Mouse (Mus musculus) liver, embryonic 16.5 days (tissue): ENCODE data around the gene Speer4b. TPM values are rescaled to one million over a fixed set of nuclear protein-coding genes. Genes with fewer than 3 reads are reported as not detected.
"Not testable (repeated sequence)": the region's sequence is repeated elsewhere in the genome, so short reads cannot be mapped to it uniquely, and the experiment has no call there.

ENCODE experiments used
- ATAC-seq: fragments of 200-750 bp; cut with Nextera tagmentation; 2 replicates; pipeline ENCODE4 v1.8.0; 2017; ENCODE audit warnings: low read depth, mild to moderate bottlenecking, moderate number of reproducible peaks, moderate library complexity
- H3K27ac ChIP-seq: fragments of 300-500 bp; sonication (generic); 2 replicates; pipeline ENCODE4 v1.5.1; 2014; ENCODE audit warnings: mild to moderate bottlenecking, low read length
- H3K27me3 ChIP-seq: fragments of 300-500 bp; sonication (generic); 2 replicates; pipeline ENCODE4 v1.6.1; 2014; ENCODE audit warnings: low read depth, low read length, mixed read lengths; ENCODE audit not compliant: control insufficient read depth, insufficient read depth
- H3K36me3 ChIP-seq: fragments of 300-500 bp; sonication (generic); 2 replicates; pipeline ENCODE4 v1.6.1; 2014; ENCODE audit warnings: mild to moderate bottlenecking; ENCODE audit not compliant: control insufficient read depth, insufficient read depth
- H3K4me1 ChIP-seq: fragments of 300-500 bp; sonication (generic); 2 replicates; pipeline ENCODE4 v1.6.1; 2014; ENCODE audit warnings: low read depth, low read length, mixed read lengths; ENCODE audit not compliant: control insufficient read depth
- H3K4me2 ChIP-seq: fragments of 300-500 bp; sonication (generic); 2 replicates; pipeline ENCODE4 v1.6.1; 2014; ENCODE audit warnings: low read depth, low read length, mixed read lengths
- H3K4me3 ChIP-seq: fragments of 300-500 bp; sonication (generic); 2 replicates; pipeline ENCODE4 v1.5.1; 2014; ENCODE audit warnings: low read depth, mild to moderate bottlenecking, low read length
- H3K9ac ChIP-seq: fragments of 300-500 bp; sonication (generic); 2 replicates; pipeline ENCODE4 v1.6.1; 2014; ENCODE audit warnings: low read depth, low read length
- H3K9me3 ChIP-seq: fragments of 300-500 bp; sonication (generic); replicated peaks from 2 replicates; pipeline ENCODE4 v1.6.1; 2016; ENCODE audit warnings: low read length; ENCODE audit not compliant: control insufficient read depth
- WGBS: fragments of 180-500 bp; shearing (Covaris S2); extraction: QIAGEN DNeasy Blood & Tissue Kit; methylation state at CpG from one replicate; pipeline ENCODE4 v1.1.7; 2014; ENCODE audit not compliant: insufficient replicate concordance; 5-methylcytosine and 5-hydroxymethylcytosine counted together
- polyA plus RNA-seq: library from polyadenylated mRNA; unstranded; fragments of >200 nt; fragmentation: Nextera tagmentation; extraction: Ambion mirVana; gene quantifications from 2 replicates; pipeline ENCODE4 v1.2.1, GENCODE M21; 2015

Speer4b gene
- polyA plus RNA-seq, result not detected in 2 replicates

DNA sequence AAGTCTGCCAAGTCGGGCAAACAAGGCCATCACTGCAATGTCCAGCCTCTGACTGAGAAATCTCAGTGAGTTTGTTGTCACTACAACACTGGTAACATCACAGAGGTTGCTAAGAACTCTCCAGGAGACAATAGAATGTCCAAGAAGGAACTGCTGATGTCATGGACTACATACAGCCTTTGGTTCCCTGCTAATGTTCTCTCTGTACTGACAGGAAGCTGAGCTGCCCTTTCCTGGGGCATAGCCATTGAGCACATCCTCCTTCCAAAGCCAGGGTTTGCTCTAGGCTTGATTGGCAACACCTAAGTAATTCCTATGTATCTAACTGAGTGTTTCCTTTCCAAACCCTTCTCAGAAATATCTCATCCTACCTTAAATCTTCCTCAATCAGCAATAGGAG, at the start of gene Speer4b:
Speer4b (minus strand) TSS at position 101 of the 400 bp plus-strand sequence.
- H3K4me1 ChIP-seq, H3K4me2 ChIP-seq, H3K9me3 ChIP-seq, ATAC-seq, H3K27ac ChIP-seq, H3K27me3 ChIP-seq, H3K36me3 ChIP-seq, H3K9ac ChIP-seq, H3K4me3 ChIP-seq: not testable (repeated sequence)
- 6% methylated on average over 1 of the region's 1 CpGs for WGBS

DNA sequence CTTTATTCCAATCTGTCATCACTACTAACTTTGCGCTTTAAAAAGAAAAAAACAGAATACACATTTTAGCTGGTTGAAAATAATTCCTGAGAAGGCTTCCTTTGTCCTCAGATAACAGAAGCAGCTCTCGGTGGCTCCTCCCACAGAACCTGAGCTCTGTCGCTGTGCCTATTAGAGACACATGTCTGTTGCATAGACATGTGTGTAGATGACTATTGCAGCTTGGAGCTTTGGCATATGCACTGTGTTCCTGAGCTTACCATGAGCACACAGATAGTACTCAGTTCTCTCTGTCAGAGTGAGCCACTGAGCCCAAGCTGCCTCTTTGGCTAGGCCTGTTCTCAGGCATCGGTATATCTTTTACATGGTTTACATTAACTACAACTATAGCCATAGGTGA, 48.1 kb upstream of the Speer4b start:
- ATAC-seq, result no peak
- Histone ChIP-seq H3K4me1 (no peaks in the 10 kb centered on the region), H3K36me3 (no peaks in the 10 kb centered on the region), H3K4me2 (no peak overlapping the region), H3K9me3 (no peaks in the 10 kb centered on the region), H3K27ac (no peak overlapping the region), H3K9ac (no peak overlapping the region), H3K4me3 (no peak overlapping the region), H3K27me3 (no peaks in the 10 kb centered on the region)
- 68% methylated on average over 4 of the region's 4 CpGs for WGBS

DNA sequence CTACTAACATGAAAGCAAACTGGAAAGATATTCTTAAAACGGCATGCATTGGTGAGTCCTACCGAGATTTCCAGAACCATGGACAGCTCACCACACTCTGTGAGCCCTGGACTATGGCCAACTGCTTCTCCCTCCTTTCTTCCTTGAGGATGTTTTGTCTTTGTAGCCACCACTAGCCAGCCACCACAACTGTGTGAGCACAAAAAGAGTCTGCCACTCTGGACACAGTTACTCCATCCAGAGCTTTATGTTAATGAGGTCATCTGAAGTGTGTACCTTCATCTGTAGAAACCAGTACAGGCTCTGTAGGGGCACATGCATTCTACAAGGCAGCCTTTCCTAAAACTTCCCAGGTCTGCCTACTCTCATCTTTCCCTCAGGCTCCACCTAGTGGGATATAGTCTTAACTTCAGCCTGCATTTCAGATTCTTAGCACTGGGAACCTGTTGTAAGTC, 43.6 kb upstream of the Speer4b start:
- H3K4me2 ChIP-seq, result no peak overlapping the region
- no peaks in the 10 kb centered on the region for H3K36me3 ChIP-seq
- H3K9me3 ChIP-seq, result no peaks in the 10 kb centered on the region
- H3K4me1 ChIP-seq, result no peaks in the 10 kb centered on the region
- H3K27me3 ChIP-seq, result no peaks in the 10 kb centered on the region
- no peak overlapping the region for H3K27ac ChIP-seq
- H3K4me3 ChIP-seq, result no peak overlapping the region
- 12% methylated on average over 2 of the region's 2 CpGs for WGBS
- no peak overlapping the region for H3K9ac ChIP-seq
- ATAC-seq, result no peak

DNA sequence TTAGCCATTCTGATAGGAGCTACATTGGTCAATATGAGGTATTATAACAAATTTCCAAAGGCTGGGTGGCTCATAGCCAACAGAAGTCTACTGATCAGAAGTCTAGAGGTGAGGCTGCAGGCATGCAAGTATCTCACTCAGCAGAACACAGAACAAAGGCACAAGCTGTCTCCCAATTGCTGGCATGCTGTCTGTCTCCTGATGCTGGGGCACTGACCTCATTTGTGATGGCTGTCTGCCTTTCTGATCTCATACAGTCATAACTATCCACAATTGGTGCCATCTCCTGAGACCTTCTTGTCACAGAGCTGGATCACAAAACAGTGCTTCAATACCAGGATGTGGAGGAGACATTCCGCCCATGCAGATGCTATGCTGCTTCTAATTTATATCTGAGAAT, 25.7 kb upstream of the Speer4b start:
- 49% methylated on average over 1 of the region's 1 CpGs for WGBS
- no peak overlapping the region for H3K27ac ChIP-seq
- H3K4me3 ChIP-seq, result no peak overlapping the region
- H3K9ac ChIP-seq, result no peak overlapping the region
- no peaks in the 10 kb centered on the region for H3K27me3 ChIP-seq
- no peaks in the 10 kb centered on the region for H3K4me1 ChIP-seq
- no peaks in the 10 kb centered on the region for H3K36me3 ChIP-seq
- ATAC-seq, result no peak
- H3K9me3 ChIP-seq, result no peaks in the 10 kb centered on the region; the same call in 1 of the 2 replicates
- no peak overlapping the region for H3K4me2 ChIP-seq

DNA sequence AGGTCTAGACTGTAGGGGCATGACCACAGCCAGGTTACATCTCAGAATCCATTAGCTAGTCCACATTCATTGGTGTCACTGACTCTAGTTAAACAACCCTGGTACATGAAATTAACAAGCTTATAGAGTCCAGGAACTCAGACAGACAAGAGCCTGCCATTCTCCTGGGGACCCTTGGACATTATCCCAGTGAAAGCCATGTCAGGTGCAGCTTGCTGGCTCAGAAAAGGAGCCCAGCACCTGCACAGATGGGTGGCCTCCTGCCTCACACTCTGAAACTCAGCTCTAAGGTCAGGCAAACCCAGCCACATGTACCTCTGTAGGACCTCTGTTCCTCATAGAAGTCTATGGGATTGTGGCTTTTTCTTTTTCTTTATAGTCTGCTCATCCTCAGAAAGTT, 17.5 kb upstream of the Speer4b start:
- no peak overlapping the region for H3K9ac ChIP-seq
- H3K27ac ChIP-seq, result no peak overlapping the region
- H3K4me2 ChIP-seq, result no peak overlapping the region
- H3K27me3 ChIP-seq, result no peaks in the 10 kb centered on the region
- H3K4me3 ChIP-seq, result no peak overlapping the region
- no peaks in the 10 kb centered on the region for H3K36me3 ChIP-seq
- ATAC-seq, result no peak
- H3K9me3 ChIP-seq, result no peaks in the 10 kb centered on the region
- no peaks in the 10 kb centered on the region for H3K4me1 ChIP-seq

DNA sequence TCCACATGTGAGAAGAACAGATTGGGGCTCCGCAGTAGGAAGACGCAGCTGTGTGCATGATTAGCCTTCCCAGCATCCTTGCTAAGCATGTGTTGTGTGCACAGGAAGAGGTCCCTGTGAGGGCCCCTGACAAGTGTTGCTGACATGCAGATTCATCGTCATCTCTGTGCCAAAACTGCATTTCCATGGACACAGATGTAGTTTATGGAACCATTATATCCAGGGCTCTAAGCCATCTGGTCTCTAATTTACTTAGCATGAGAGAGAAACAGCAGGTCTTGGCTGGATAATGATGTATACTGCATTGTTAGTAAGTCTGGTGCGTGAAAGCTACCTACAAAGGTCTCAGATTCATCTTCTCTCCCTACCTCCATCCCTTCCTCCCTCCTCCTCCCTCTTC, 10.3 kb downstream of the Speer4b start:
- no peak overlapping the region for H3K27ac ChIP-seq
- H3K27me3 ChIP-seq, result no peaks in the 10 kb centered on the region
- no peak overlapping the region for H3K9ac ChIP-seq
- no peaks in the 10 kb centered on the region for H3K36me3 ChIP-seq
- WGBS, result 64% methylated on average over 4 of the region's 4 CpGs
- no peak overlapping the region for H3K4me2 ChIP-seq
- ATAC-seq, result no peak
- no peak overlapping the region for H3K4me3 ChIP-seq
- no peaks in the 10 kb centered on the region for H3K9me3 ChIP-seq
- H3K4me1 ChIP-seq, result no peaks in the 10 kb centered on the region

DNA sequence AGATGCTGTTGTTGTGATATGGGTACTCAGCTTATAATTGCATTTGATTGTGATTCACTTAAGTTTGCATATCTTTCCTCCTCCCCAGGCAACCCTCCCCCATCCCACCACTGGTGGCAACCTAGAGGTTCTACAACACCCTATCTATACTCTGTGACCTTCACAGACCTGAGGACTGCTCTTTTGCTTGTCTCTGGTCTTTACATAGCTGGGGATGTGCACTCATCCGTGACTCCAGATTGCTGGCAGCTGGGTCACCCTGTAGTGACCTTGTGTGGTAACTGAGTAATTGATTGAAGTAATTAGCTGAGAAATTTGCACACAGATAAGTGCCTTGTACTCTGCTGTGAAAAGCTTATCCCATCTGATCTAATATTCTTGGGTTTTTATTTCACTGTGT, 15.1 kb downstream of the Speer4b start:
- Histone ChIP-seq H3K9me3 (no peaks in the 10 kb centered on the region), H3K27me3 (no peaks in the 10 kb centered on the region), H3K4me3 (no peak overlapping the region), H3K36me3 (no peaks in the 10 kb centered on the region), H3K27ac (no peak overlapping the region), H3K4me2 (no peak overlapping the region), H3K4me1 (no peaks in the 10 kb centered on the region), H3K9ac (no peak overlapping the region)
- 22% methylated on average over 1 of the region's 1 CpGs for WGBS
- no peak for ATAC-seq

DNA sequence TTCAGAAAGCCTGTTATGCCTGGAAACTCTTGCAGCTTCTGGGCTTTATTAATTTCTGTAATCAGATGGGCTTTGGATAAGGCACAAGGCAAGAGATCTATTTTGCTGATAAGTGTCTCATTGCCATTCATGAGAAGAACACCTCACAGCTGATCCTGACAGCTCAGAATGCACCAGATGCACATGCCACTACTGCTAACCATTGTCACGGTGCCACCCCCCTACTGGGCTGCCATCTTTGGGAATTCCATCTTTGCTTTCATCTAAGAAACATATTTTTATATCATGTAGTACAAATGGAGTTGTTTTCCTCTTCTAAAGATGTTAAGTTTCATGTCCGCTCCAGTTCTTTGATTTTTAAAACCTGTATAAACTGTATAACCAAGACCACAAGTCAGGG, 19.5 kb downstream of the Speer4b start:
- no peak overlapping the region for H3K4me2 ChIP-seq
- no peak overlapping the region for H3K4me3 ChIP-seq
- H3K36me3 ChIP-seq, result no peaks in the 10 kb centered on the region
- no peaks in the 10 kb centered on the region for H3K4me1 ChIP-seq
- no peak for ATAC-seq
- H3K27ac ChIP-seq, result no peak overlapping the region
- WGBS, result 61% methylated on average over 2 of the region's 2 CpGs
- no peaks in the 10 kb centered on the region for H3K9me3 ChIP-seq
- H3K9ac ChIP-seq, result no peak overlapping the region
- H3K27me3 ChIP-seq, result no peaks in the 10 kb centered on the region

DNA sequence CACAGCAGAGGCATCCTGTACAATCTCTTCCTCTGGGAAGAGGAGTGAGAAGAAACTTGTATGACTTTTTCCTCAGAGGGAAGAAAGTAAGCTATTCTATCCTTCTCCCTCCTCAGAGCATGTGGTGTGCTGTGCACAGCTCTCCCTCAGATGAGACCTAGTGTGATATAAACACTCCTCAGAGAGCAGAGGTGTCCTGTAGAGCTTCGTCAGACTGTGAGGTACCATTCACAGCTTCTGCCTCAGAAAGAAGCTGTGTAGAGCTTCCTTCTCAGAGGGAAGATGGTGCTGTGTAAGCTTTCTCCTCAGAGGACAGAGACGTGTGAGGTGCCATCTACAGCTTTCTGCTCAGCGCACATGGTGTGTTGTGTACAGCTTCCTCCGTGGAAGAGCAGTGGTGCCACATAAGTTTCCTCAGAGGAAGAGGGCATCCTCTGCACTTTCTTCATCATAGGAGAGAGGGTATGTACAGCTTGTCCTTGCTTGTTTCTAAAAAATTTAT, 26.2 kb downstream of the Speer4b start:
- no peak overlapping the region for H3K9ac ChIP-seq
- H3K9me3 ChIP-seq, result no peaks in the 10 kb centered on the region
- no peaks in the 10 kb centered on the region for H3K27me3 ChIP-seq
- H3K4me1 ChIP-seq, result no peaks in the 10 kb centered on the region
- H3K4me2 ChIP-seq, result no peak overlapping the region
- H3K4me3 ChIP-seq, result no peak overlapping the region
- 33% methylated on average over 4 of the region's 4 CpGs for WGBS
- no peaks in the 10 kb centered on the region for H3K36me3 ChIP-seq
- no peak overlapping the region for H3K27ac ChIP-seq
- no peak for ATAC-seq
